Mouse (Mus musculus) liver, postnatal 0 days (tissue): ENCODE measurements around the gene Htra1. TPM values are rescaled to one million over a fixed set of nuclear protein-coding genes. Genes with fewer than 3 reads are reported as not detected.

Experiments
- ATAC-seq: fragments of 200-750 bp; cut with Nextera tagmentation; 2 replicates; pipeline ENCODE4 v1.8.0; 2017; ENCODE audit warnings: mild to moderate bottlenecking, moderate library complexity
- DNase-seq: peaks from one replicate; pipeline ENCODE4 v3.0.0-alpha.2; 2016
- H3K27ac ChIP-seq: fragments of 300-500 bp; sonication (generic); 2 replicates; pipeline ENCODE4 v1.5.1; 2014; ENCODE audit warnings: antibody characterized with exemption, moderate library complexity, mild to moderate bottlenecking, low read depth
- H3K27me3 ChIP-seq: fragments of 300-500 bp; sonication (generic); 2 replicates; pipeline ENCODE4 v1.6.1; 2014; ENCODE audit warnings: low read length, control low read depth, mixed read lengths; ENCODE audit not compliant: insufficient read depth
- H3K36me3 ChIP-seq: fragments of 300-500 bp; sonication (generic); replicated peaks from 2 replicates; pipeline ENCODE4 v1.6.1; 2014; ENCODE audit warnings: mild to moderate bottlenecking, control low read depth, low read length, moderate library complexity, mixed read lengths; ENCODE audit not compliant: insufficient read depth
- H3K4me1 ChIP-seq: fragments of 300-500 bp; sonication (generic); 2 replicates; pipeline ENCODE4 v1.6.1; 2014; ENCODE audit warnings: antibody characterized with exemption, mild to moderate bottlenecking, control low read depth; ENCODE audit not compliant: insufficient read depth
- H3K4me2 ChIP-seq: fragments of 300-500 bp; sonication (generic); 2 replicates; pipeline ENCODE4 v1.6.1; 2014; ENCODE audit warnings: low read depth, mild to moderate bottlenecking, low read length, moderate library complexity, mixed read lengths
- H3K4me3 ChIP-seq: fragments of 300-500 bp; sonication (generic); 2 replicates; pipeline ENCODE4 v1.5.1; 2014; ENCODE audit warnings: low read depth, low read length
- H3K9ac ChIP-seq: fragments of 300-500 bp; sonication (generic); replicated peaks from 2 replicates; pipeline ENCODE4 v1.6.1; 2014; ENCODE audit warnings: mild to moderate bottlenecking, moderate library complexity
- H3K9me3 ChIP-seq: fragments of 300-500 bp; sonication (generic); 2 replicates; pipeline ENCODE4 v1.6.1; 2016; ENCODE audit warnings: mild to moderate bottlenecking, control low read depth, low read length, mixed read lengths
- CTCF ChIP-seq: sonication (generic); IDR thresholded peaks from 2 replicates; pipeline ENCODE4 v1.5.1; 2016; ENCODE audit warnings: antibody characterized with exemption, low read depth
- EP300 ChIP-seq: IDR thresholded peaks from 2 replicates; pipeline ENCODE4 v1.6.1; 2016; ENCODE audit warnings: antibody characterized with exemption, low read depth, mild to moderate bottlenecking
- WGBS: fragments of 180-500 bp; shearing (Covaris S2); extraction: QIAGEN DNeasy Blood & Tissue Kit; methylation state at CpG from one replicate; pipeline ENCODE4 v1.1.7; 2014; ENCODE audit not compliant: insufficient replicate concordance; 5-methylcytosine and 5-hydroxymethylcytosine counted together
- polyA plus RNA-seq: library from polyadenylated mRNA; unstranded; fragments of >200 nt; fragmentation: Nextera tagmentation; extraction: Ambion mirVana; gene quantifications from 2 replicates; pipeline ENCODE4 v1.2.1, GENCODE M21; 2015

Htra1 gene
- polyA plus RNA-seq, 1 experiment from 2014 or later, result 0.61 TPM

DNA sequence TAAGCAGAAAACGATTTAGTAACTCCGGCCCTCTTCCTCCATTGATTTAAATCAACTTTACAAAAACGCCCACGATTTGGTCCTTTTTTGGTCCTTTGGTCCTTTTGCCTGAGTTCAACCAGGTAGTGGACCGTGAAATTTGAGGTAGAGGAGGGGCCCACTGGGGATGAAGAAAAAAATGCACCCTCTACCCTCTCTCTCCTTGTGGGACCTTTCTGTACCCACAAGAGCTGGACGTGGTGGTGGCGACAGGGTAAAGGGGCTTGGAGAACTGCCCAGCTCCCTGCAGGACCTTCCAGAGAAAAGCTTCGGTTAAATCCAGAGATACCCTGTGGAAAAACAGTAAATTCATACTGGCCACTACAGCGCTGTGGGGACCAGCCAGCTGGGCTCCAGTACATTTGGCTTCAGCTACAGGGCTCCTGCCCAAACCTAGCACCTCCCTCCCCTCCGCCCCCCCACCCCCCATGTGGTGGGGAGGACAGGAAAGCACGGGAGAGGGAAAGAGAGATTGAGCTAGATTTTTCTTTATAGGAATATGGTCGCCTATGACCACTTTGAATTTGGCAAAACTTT is 1.4 kb downstream of the Htra1 start:
- 24% methylated on average over 12 of the region's 12 CpGs for WGBS
- Histone ChIP-seq H3K36me3 (no peaks in the 10 kb centered on the region), H3K27ac (no peak overlapping the region), H3K4me3 (no peak overlapping the region), H3K4me2 (peak overlapping the region; percentile 74; the same call in 1 of the 2 replicates), H3K9ac (no peak overlapping the region), H3K27me3 (peaks cover 71% of the 10 kb centered on the region), H3K9me3 (no peaks in the 10 kb centered on the region), H3K4me1 (peaks cover 6% of the 10 kb centered on the region; the same call in 1 of the 2 replicates)
- DNase-seq (no peak), ATAC-seq (no peak)
- TF ChIP-seq EP300 (no peak), CTCF (no peak)

- WGBS, result 37% methylated on average over 4 of the region's 4 CpGs
- peaks cover 68% of the 10 kb centered on the region for H3K27me3 ChIP-seq
- no peak for ATAC-seq
Measured at GRCm38 (mm10) chr7:130938005-130938404, 2.1 kb downstream of the Htra1 start.

GRCm38 (mm10) chr7:130938896-130939295 is 3.0 kb downstream of the Htra1 start:
- Histone ChIP-seq H3K27ac (no peak overlapping the region), H3K4me1 (peaks cover 6% of the 10 kb centered on the region; the same call in 1 of the 2 replicates), H3K27me3 (peaks cover 60% of the 10 kb centered on the region), H3K36me3 (no peaks in the 10 kb centered on the region), H3K9ac (no peak overlapping the region), H3K4me2 (no peak overlapping the region), H3K9me3 (no peaks in the 10 kb centered on the region), H3K4me3 (no peak overlapping the region)
- 74% methylated on average over 8 of the region's 8 CpGs for WGBS
- ATAC-seq, result no peak
- DNase-seq, result no peak
- TF ChIP-seq EP300 (no peak), CTCF (no peak)

More at GRCm38 (mm10) chr7:130938005-130938404, 2.1 kb downstream of the Htra1 start:
- DNase-seq, result no peak
- no peak for TF ChIP-seq CTCF
- H3K4me3 ChIP-seq, result no peak overlapping the region
- H3K27ac ChIP-seq, result no peak overlapping the region
- no peak overlapping the region for H3K4me2 ChIP-seq
- H3K9me3 ChIP-seq, result no peaks in the 10 kb centered on the region
- no peaks in the 10 kb centered on the region for H3K36me3 ChIP-seq
- H3K9ac ChIP-seq, result no peak overlapping the region
- peaks cover 6% of the 10 kb centered on the region; the same call in 1 of the 2 replicates for H3K4me1 ChIP-seq

- no peak overlapping the region for H3K27ac ChIP-seq
- no peak overlapping the region for H3K4me3 ChIP-seq
- H3K4me1 ChIP-seq, result peaks cover 6% of the 10 kb centered on the region; the same call in 1 of the 2 replicates
- 80% methylated on average over 8 of the region's 8 CpGs for WGBS
- TF ChIP-seq EP300 (no peak), CTCF (no peak)
- no peak for DNase-seq
- H3K4me2 ChIP-seq, result no peak overlapping the region
- no peak overlapping the region for H3K9ac ChIP-seq
- H3K9me3 ChIP-seq, result no peaks in the 10 kb centered on the region
- ATAC-seq, result no peak
- peaks cover 45% of the 10 kb centered on the region for H3K27me3 ChIP-seq
- H3K36me3 ChIP-seq, result no peaks in the 10 kb centered on the region
Measured at GRCm38 (mm10) chr7:130940733-130941132, 4.8 kb downstream of the Htra1 start.

- no peak overlapping the region for H3K9ac ChIP-seq
- no peak overlapping the region for H3K4me3 ChIP-seq
- ATAC-seq (no peak), DNase-seq (no peak)
- no peaks in the 10 kb centered on the region for H3K9me3 ChIP-seq
- WGBS, result 53% methylated on average over 9 of the region's 9 CpGs
- no peak overlapping the region for H3K4me2 ChIP-seq
- no peak overlapping the region for H3K27ac ChIP-seq
- H3K27me3 ChIP-seq, result peaks cover 18% of the 10 kb centered on the region
- TF ChIP-seq CTCF (no peak), EP300 (no peak)
- H3K36me3 ChIP-seq, result no peaks in the 10 kb centered on the region
- no peaks in the 10 kb centered on the region for H3K4me1 ChIP-seq
Measured at GRCm38 (mm10) chr7:130943280-130943895, 7.5 kb downstream of the Htra1 start.

DNA sequence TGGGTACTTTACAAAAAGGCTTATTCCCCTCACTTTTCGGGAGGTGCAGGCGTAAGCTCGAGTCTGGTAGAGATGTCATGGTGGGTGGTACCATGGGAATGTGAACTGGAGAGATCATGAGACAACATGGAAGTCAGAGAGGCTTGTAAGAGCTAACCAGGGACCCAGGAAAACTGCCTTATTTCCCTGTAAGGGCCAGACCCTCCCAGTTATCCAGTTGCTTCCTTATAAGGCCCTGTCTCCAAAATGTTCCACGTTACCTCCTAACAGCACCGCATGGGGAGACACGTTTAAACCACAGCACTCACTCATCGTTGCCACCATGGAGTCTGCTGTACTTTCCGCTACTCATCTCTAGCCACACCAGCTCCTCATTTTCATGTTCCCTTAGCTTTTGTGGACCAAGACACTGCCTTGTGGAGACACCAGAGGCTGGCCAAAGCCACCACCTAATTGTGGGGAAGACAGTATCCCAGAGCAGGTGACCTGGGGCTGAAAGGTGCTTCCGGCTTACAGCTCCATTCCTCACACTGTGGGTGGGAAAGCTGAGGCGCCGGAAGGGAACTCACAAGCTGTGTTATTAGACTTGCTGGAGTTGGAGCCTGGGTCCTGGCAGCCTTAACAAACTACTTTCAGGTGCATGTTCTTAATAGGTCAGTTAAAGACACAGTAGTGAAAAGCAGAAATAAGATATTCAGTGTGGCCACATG is 9.0 kb downstream of the Htra1 start:
- Histone ChIP-seq H3K9ac (no peak overlapping the region), H3K4me1 (no peaks in the 10 kb centered on the region), H3K4me2 (no peak overlapping the region), H3K4me3 (no peak overlapping the region), H3K9me3 (no peaks in the 10 kb centered on the region), H3K27ac (no peak overlapping the region), H3K27me3 (0 out of 2 replicates have a peak, but pooled peaks cover 4% of the 10 kb centered on the region), H3K36me3 (no peaks in the 10 kb centered on the region)
- WGBS, result 75% methylated on average over 11 of the region's 11 CpGs
- ATAC-seq (no peak), DNase-seq (no peak)
- TF ChIP-seq EP300, result no peak
- no peak for TF ChIP-seq CTCF
